Mouse (Mus musculus): ENCODE results near the gene Socs2.

Socs2 gene

DNA sequence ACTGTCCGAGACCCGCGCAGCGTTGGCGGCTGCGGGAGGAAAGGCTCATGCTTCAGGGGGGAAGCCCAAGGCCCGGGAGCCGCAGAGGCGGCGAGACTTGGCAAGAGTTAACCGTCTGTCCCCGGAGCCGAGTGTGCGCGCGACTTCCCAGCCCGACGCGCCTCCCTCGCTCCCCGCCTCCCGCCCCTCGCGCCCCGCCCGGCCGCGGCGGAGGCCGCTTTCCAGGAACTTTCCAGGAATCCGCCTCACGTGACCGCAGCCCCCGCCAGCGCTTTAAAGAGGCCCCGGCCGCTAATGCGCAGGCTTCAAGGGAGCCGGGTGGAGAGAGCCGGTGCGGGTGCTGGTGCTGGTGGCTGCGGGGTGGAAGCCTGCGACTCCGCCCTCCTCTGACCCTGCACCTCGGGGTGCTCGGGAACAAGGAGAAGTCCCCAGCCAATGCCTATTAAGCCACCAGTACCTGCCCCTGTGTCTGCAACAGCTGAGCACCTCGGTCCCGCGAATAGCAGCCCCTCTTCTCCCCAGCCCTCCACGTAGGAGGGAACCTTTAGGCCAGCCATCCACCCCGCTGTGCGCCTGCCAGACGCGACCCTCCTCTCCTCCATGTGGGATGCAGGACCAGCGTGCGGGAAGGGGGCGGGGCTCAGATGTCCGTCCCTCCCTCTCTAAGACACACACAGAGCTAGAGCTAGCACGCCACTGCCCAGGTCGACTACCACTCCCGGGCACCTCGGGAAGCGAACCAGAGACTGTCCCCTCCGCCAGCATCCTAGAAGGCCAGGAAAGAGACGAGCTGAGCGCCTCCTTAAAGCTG lies at the start of gene Socs2:
Gene Socs2 (minus strand): TSS at position 496 of the 811 bp plus-strand sequence.
- peak; percentile 96 for DNase-seq

DNA sequence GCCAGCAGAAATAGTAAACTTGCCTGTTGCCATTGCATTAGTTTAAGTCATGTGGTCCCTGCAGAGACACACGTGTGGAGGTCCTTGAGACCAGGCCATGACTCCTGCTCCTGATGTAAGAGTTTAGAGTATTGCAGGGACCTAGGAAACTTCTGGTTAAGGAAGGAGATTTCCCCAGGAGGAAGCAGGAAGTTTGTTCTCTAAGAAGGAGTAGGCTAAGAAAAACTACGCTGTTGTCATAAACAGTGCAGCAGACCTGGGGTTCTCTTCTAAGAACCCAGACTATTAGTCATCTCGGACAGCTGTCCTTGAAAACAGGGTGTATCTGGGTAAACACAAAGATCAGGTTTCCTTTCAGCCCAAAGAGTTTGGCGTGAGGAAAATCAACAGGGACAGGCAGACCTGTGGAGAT lies 48.5 kb upstream of the Socs2 start:
- peak; percentile 18 for DNase-seq

- no peak for DNase-seq
These were observed 47.5 kb upstream of the Socs2 start for GRCm38 (mm10) chr10:95464527-95464926.

DNA sequence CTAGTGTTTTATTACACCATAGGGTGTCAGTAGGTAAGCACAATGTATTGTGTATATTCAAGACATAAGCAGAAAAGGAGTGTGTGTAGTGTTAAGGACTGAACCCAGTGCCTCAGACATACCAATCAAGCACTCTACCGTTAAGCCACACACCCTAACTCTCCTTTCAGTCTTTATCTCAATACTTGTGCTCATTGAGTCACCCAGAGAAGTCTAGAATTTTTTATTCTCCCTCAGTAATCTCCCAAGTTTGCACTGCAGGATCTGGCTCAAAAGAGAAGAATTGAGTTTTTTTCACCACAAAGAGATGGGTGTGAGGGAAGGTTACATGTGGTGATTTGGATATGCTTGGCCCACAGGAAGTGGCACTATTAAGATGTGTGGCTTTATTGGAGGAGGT lies 45.3 kb upstream of the Socs2 start:
- no peak for DNase-seq

DNA sequence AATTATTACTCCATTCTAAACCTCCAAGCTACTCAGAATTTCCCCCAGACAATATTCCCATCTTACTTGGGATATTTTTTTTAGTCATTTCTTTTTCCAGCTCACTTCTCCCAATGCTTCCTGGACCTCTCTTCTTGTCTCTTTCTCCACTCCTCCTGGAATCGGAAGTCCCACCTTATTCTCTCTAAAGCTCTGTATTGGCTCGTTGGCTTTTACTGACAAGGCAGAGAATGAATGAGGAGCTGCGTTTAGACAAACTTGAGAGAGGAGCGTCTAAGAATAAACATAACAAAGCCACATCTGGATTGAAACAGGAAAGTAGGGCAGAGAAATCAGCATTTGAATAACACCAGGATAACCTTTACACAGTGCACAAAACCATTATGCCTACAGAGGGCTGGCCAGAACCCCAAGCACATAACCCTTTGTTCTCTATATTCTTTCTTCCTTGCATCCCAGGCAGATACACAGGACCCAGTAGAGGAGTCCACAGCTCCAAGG lies 44.1 kb upstream of the Socs2 start:
- no peak for DNase-seq

- peak; percentile 21 for DNase-seq
These were observed 41.2 kb upstream of the Socs2 start for GRCm38 (mm10) chr10:95458050-95458806.

DNA sequence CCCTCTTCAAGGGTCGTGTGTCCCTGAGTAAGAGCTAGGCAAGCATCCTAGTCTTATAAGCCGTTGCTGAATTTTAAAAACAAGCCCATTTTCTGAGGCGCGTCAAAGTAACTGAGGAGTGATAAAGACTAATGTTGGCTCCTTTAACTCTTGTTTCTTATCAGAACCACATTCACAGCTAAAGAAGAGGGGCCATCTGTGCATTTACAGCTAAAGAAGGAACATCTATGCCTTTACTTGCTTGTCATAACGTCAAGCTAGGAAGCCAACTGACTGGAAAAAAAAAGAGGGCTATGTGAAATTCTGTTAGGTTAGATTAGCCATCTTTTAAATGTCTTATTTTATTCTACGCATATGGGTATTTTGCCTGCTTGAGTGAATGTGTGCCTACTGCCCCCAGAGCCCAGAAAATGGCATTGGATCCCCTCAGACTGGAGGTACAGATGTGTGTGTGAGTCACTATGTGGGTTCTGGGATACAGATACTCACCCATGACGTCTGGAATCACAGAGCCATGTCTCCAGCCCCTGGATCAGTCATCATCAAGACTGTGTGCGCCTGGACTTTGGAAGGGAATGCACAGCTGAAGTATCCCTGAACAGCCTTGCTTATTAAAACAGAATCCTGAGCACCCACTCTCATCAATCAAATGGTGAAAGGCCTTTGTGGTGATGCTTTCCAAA lies 40.5 kb upstream of the Socs2 start:
- DNase-seq = no peak

- no peak for DNase-seq
These were observed 39.1 kb upstream of the Socs2 start for GRCm38 (mm10) chr10:95456103-95456502.

DNA sequence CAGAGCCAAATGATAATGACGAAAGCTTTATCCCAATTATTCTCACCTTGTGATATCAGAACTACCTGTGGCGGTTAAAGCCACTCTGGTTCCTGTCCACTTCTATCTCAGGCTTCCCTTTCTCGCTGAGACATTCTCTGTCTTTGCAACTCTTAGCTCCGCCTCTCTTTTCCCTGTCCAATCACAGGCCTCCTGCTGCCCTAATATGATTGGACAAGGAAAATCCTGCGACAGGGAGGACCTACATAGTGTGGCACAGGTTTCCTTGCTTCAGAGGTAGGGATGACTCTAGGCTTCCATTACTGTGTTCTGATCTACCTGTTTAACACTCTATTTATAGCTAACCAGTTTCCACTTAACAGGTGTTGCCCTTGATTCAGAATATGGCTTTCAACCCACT lies 36.3 kb upstream of the Socs2 start:
- no peak for DNase-seq

- no peak for DNase-seq
These were observed 32.1 kb upstream of the Socs2 start for GRCm38 (mm10) chr10:95449033-95449432.

DNA sequence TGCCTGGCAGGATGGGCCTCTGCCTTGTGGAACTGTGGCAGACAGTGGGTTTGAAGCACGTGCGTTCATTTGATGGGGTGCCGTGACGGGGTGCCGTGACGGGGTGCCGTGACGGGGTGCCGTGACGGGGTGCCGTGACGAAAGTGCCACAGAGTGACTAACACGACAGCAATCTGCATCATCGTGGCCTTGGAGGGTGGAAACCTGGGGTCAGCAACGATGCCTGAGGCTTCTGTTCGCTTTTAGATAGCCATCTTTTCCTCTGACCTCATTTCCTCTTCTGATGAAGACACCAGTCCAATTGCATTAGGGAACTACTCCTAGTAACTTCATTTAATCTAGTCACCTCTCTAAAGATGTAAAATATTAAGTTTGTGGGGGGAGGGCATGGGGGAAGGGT lies 31.0 kb upstream of the Socs2 start:
- no peak for DNase-seq

GRCm38 (mm10) chr10:95445104-95446056 lies 28.4 kb upstream of the Socs2 start:
- DNase-seq = peak; percentile 82

DNA sequence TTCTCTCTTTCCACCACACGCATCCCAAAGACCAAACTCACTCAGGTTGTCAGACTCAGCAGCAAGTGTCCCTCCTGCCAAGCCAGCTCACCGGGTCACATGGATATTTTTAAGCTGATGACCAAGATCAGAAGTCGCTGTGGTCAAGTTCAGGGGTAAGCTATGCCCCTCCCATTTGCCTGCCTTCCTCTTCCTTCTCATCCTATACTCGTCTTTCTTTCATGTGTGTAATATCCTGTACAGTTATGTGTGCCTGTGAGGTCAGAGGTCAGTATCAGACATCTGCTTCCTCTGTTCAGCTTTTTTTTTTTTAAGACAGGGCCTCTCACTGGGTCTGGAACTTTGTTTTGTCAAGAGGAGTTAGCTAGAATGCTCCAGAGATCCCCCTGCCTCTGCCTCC lies 25.4 kb upstream of the Socs2 start:
- DNase-seq = no peak

DNA sequence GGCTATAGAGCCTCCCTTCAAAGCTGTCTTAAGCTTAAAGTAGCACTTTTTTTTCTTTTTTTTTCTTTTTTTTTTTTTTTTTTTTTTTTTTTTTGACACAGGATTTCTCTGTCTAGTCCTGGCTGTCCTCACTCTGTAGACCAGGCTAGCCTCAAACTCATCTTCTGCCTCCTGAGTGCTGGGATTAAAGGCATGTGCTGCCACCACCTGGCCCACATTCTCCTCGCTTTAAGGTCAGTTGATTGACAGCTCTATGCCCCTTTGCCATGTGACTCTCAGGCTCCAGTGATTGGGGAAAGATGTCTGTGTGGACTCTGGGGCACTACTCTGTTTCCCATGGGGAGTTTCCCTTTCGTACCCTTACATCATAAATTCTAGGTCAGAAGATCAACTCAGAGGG lies 23.6 kb upstream of the Socs2 start:
- DNase-seq = no peak

DNA sequence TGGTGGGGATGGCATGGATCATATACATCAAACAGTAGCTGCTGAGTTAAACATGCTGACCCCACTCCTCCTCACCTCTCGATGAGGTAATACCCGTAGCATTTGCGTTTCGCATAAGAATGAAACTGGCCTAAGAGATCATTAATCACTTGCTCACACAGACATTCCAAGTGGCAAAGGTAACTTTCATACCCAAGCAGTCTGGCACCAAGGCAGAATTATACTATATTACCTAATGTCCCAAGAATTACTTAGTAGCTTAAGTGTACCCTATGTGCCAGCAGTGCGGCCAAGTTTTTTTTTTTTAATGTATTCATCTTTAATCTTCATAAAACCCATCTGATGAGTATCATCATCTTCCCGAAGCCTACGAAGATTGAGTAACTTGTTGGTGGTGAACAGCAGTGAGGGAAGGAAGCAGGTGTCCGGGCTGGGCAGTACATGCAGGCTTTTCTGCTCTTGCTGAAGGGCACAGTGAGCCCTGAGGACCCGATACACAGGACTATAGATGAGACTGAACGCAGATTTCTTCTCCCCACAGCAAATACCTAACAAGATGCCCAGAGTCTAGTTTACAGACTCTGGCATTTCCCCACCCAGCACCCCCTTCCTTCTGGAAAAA lies 22.8 kb upstream of the Socs2 start:
- DNase-seq = no peak

DNA sequence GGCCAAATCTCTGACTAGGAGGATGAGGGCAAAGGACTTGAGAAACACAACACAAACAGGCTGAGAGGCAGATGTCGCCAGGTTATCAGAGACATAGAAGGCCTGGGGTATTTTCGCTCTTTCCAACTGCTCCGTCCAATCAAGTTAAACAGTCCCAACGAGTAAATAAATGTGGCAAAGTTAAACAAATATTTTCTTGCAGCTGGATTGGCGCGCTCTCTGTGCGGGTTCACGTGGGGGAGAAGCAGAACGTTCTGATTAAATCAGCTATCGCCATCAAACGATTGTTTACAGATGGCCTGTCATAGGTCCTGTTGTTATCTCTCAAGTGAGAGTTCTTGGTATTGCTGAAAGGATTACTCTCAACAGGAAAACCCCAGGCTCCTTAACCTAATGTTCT lies 22.0 kb upstream of the Socs2 start:
- DNase-seq = peak; percentile 23

- DNase-seq = no peak
These were observed 13.3 kb upstream of the Socs2 start for GRCm38 (mm10) chr10:95430271-95430670.

DNA sequence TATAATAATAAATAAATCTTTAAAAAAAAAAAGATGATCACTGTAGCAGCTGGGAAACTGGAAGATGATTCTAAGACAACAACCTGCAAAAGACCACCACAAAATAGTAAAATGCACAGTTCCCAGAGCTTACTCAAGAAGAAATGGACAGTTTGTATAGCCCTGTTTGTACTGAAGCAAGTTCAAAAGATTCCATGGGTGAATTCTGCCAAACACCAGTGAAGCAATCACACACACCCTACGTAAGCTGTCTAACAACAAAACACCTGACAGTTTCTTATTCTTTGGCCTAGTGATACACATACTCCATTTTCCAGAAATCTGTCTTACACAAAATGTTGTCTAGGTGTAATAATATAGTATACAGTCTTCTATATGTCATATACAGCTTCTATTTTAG lies 12.1 kb upstream of the Socs2 start:
- DNase-seq = no peak

GRCm38 (mm10) chr10:95426207-95427115 lies 9.5 kb upstream of the Socs2 start:
- DNase-seq = no peak

DNA sequence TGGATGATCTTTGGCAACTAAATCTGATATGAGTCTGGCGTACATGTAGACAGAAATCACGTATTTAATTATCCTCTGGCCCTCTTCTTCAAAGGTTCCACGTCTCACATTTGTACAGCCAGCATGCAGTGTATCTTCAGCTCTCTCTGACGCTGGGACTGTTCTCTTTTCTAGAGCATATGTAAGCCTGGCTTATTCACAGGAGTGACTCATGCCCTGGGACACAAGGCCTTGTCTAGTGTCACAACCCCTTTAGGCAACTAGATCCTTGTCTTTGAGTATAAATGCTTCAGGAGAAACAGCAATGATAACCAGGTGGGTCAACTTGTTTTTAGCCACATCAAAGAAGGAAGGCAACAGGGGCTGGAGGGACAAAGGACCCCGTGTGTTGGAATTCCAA lies 5.7 kb upstream of the Socs2 start:
- no peak for DNase-seq

DNA sequence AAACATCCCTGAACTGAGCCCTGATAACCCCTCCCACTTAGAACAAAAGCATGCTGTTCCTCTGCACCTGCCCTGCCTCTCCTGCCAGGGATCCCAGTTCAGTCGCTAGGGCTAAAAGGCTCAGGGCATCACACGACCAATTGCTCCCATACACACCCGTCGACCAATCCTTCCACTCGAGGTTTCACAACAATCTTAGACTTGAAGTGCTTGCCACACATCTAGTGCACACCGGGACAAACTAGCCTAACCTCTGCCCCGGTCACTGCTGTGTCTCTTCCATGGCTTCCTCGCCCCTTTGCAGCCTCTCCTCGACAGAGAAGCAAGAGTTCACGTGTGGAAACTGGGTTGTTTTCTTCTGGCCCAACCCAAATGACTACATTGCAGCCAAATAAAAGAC lies 3.3 kb upstream of the Socs2 start:
- no peak for DNase-seq

All from lung, postnatal 10 days (tissue).